Mouse (Mus musculus): ENCODE measurements around the gene Gpr15.
A peak's percentile ranks its signal among the peaks of the same experiment; 100 is the strongest.

Gene Gpr15

GRCm38 (mm10) chr16:58718666-58719120 is at the start of gene Gpr15:
Gpr15 (minus strand) TSS chr16:58719070.
- DNase-seq = no peak

GRCm38 (mm10) chr16:58763076-58763475 is 44.2 kb upstream of the Gpr15 start, which contains the start of gene Olfr172:
Olfr172 (minus strand) TSS chr16:58763176.
- no peak for DNase-seq

DNA sequence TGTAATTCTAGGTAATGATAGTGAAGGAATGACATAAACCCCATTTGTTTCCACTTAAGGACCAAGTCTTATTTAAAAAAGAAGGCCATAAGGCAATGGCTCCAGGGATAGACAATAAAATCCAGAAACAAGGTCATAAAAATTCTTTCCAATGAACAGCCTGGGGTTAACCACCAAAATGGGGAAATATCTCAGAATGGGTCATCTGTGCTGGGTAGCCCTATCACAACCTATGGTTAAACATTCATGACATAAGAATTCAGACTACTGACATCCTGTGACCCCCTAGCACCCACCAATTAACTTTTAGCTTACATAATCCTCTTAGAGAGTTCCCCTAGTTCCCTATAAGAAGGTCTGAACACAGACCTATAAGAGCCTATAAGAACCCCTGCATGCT is 37.3 kb upstream of the Gpr15 start:
- DNase-seq = no peak

GRCm38 (mm10) chr16:58751314-58751713 is 32.4 kb upstream of the Gpr15 start:
- DNase-seq = no peak

GRCm38 (mm10) chr16:58746715-58747114 is 27.8 kb upstream of the Gpr15 start:
- DNase-seq = no peak

DNA sequence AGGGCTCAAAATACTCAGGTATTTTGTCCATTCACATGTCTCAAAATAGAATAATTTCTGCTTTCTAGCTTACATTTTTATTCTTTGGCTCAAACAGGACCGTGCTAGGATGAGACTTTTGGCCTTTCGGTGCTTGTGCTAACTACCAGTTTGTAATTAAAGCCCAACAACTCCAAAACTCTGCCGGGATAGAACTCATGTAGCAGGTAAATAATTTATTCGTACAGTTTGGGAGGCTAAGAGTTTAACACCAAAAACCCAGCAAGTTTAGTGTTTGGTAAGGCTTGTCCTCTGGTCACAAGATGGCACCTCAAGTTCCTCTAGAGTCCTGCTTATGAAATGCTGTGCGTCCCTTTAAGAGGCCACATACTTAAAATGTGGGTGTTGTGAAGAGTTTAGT is 21.9 kb upstream of the Gpr15 start:
- no peak for DNase-seq

- no peak for DNase-seq
Measured at GRCm38 (mm10) chr16:58738800-58739199, 19.9 kb upstream of the Gpr15 start.

DNA sequence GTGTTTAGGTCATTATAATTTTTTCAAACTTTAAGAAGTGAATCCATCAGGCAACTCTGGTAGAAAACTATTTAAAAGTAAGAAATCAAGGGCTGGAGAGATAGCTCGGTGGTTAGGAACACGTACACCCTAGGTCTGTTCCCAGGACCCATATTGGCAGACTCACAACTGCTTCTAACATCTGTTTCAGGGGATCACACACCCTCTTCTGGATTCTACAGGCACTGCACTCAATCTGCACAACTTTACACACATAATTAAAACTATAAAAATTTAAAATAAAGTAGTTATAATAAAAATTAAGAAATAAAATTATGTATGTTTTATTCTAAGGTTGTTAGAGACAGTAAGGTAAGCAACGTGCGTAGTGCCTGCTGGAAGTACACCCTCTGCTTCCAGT is 19.3 kb upstream of the Gpr15 start:
- DNase-seq = no peak

- DNase-seq = no peak
Measured at GRCm38 (mm10) chr16:58728176-58728671, 9.4 kb upstream of the Gpr15 start.

DNA sequence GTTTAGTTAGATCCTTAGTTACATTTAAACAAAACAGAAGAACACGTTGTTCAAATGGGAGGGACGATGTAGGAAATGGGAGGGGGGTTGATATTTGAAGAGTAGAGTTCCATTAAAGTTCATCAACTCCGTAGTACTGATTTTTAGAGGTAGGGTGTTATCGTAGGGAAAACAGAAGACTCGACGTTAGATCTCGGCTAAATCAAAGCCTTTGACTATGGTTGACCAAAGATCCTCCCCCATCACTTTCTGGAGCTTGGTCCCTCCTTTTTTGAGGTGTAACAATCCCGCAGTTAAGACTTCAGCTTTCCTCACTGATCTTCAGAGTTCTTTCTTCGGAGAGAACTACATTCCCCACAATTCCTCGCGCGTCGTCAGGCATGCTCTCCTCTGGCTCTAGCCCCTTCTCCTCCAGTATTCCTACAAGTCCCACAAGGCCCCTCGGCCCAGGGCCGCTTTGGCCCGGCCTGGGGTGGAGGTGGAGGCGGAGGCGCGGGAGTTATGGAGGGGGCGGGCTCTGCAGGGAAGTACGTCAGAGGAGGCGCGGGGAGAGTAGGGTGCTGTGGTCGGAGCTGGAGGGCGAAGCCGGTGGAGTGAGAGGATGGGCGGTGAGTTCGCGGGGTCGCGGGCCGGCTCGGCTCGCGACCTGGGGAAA is 8.7 kb upstream of the Gpr15 start, which contains the start of gene Cldnd1:
Gene Cldnd1 (plus strand): TSS at position 434 of the 655 bp plus-strand sequence.
- DNase-seq = peak; percentile 89 to 94

DNA sequence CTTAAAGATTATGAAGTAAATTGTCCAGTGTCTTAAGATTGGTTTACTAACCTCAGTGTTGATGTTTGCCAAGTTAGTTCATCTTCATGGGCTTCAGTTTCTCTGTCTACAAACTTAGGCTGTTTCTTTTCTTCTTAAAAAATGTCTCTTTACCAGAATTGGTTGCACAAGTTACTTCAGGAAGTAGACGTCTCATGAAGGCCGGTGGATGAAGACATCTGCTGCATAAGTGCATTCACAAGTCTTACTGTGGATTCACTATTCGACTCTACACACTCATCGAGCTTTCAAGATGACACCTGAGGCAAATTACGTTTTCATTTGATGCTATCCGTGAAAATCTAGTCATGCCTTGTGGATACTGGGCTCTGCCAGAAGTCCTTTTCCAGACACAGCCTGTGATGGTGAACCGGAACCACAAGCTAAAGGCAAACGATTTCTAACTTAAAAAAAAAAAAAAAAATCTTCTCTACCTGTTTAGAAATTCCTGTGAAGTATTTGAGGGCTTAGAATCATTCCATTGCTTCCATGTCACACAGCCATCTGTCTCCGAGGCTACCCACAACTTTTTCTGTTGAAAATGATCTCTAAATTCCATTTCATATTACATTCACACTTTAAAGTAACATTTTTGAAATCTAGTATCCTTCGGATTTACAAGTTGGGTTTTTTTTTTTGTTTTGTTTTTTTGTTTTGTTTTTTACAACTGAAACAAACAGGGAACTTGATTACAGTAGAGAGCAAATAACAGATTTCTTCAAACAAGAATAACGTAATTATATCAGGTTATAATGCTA is 8.0 kb upstream of the Gpr15 start:
- DNase-seq = no peak

GRCm38 (mm10) chr16:58722292-58722691 is 3.4 kb upstream of the Gpr15 start:
- no peak for DNase-seq

DNA sequence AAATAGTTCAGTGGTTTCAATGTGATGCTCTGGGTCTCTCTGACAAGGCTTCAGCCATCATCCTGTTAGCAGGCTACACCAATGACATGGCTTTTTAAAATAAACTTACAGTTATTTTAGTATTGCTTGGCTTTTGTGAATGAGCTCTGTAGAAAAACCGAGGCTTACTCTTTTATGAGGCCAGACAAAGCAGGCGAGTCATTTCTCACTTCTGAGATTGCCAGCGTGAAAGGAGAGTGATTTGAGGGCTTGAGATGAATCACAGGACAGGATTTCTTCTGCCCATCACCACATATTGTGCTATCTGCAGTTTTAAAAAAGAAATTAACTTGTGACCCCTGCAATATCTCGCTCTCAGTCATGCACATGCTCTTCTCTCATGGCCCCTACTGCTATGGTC is 3.9 kb downstream of the Gpr15 start:
- no peak for DNase-seq

DNA sequence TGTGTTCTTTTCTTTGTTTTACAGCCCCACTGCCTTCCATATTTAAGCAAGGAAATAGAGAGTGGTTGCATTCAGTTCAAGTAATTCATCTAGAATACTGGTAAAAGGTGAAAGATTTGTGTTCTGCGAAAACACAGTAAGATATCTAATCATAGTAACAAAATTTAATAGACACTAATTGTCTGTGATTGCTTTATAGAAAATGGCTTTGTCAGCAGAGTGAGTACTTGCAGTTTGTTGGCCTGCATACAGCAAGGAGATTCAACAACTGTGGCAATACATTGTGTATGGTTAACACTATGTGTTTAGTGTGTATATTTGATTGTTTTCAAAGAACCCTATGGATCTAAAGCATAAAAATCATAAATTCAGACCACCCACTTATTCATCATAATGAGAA is 5.7 kb downstream of the Gpr15 start:
- DNase-seq = no peak

GRCm38 (mm10) chr16:58712221-58712620 is 6.6 kb downstream of the Gpr15 start:
- no peak for DNase-seq

- no peak for DNase-seq
Measured at GRCm38 (mm10) chr16:58709536-58709935, 9.3 kb downstream of the Gpr15 start.

GRCm38 (mm10) chr16:58708601-58709475 is 10.0 kb downstream of the Gpr15 start:
- no peak for DNase-seq

GRCm38 (mm10) chr16:58707276-58707905 is 11.5 kb downstream of the Gpr15 start:
- no peak for DNase-seq

DNA sequence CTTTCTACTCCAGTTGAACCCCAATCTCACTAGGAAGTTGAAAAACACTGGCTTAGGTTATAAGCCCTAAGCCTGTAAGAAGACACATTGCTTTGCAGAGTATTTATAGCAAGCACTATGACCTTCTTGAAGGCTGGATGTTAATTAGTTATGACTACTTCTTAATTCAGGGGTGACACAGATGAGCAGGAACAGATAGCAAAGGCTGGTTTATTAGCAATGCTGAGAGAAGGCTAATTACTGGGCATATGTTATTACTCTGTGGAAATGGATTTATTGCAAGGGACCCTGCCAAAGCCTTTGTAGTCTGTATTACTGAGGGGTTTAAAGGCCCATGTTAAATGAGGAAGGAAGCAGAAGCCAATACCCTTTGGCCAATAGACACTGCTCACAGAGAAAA is 13.9 kb downstream of the Gpr15 start:
- DNase-seq = no peak

DNA sequence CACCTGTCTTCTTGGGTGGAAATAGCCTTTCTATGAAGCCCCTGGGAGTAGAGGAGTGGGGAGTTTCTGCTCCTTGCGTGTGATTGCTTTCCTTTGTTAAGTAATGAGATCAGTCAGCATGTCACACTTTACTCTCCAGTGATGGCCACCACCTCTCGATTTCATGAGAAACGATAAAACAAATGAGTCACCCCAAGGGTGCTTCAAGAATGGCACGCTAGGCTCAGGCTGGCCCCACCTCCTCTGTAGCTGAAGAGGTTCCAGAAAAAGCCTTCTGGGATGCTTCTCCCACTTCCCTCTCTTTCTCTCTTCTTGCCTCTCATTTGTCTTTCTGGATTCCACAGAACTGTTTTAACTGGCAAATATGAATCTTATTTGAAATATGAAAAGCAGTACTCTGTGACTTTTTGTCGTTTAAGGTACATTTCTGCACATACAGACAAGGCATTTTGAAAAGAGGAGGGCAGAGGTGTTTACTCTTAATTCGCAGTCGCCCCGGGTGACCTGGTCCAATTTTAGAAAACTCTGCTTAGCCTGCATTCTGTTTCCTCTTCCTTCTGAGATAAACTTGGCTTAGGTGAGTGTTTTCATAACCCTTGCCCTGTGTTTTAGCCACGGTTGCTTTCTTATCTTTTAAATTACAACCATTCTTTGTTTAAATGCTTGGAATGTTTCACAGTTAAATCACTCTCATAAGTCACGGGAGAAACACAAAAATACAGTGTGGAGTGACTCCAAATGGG is 15.3 kb downstream of the Gpr15 start:
- no peak for DNase-seq

- no peak for DNase-seq
Measured at GRCm38 (mm10) chr16:58702329-58702932, 16.4 kb downstream of the Gpr15 start.
